Mouse (Mus musculus): ENCODE measurements at regions not wholly inside any gene's neighbourhood (a gene's known extent, or its start where the extent isn't known, plus 50 kb on each side); places are given as distances from the start of the nearest gene placed in this dataset.

DNA sequence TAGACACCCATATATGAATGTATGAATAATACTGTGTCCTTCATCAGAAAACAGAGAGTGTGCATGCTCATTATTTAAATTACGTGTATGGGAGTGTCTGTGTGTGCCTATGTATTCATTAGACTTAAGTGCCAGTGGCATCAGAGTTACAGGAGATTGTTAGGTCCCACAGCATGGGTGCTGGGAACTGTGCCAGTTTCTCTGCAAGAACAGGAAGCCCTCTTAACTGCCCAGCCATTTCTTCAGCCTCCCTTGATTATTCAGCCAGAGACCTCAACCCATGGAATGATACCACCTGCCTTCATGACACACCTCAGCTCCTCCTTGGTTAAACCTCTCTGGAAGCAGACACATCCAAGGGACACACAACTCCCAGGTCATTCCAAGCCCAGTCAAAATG, 243.8 kb downstream of the Cd47 start:
- no peaks in the 10 kb centered on the region for H3K27me3 ChIP-seq (ENCODE audit: insufficient read depth, low read length)
- 58% methylated on average over 1 of the region's 1 CpGs for WGBS
- DNase-seq (ENCODE audit: low spot score) (no peak), ATAC-seq (no peak)
- H3K27ac ChIP-seq: no peak overlapping the region
- H3K4me1 ChIP-seq (ENCODE audit: insufficient read depth, low read length): no peaks in the 10 kb centered on the region
- no peaks in the 10 kb centered on the region for H3K9me3 ChIP-seq (ENCODE audit: low read length)
- H3K9ac ChIP-seq (replicated peaks; ENCODE audit: low read length): no peak overlapping the region
- TF ChIP-seq CTCF (IDR thresholded peaks at IDR 0.05; ENCODE audit: low read depth): no peak
- H3K36me3 ChIP-seq (ENCODE audit: insufficient read depth, low read length): no peaks in the 10 kb centered on the region
- H3K4me2 ChIP-seq (ENCODE audit: low read depth, low read length): no peak overlapping the region
- H3K4me3 ChIP-seq (ENCODE audit: low read length): no peak overlapping the region

DNA sequence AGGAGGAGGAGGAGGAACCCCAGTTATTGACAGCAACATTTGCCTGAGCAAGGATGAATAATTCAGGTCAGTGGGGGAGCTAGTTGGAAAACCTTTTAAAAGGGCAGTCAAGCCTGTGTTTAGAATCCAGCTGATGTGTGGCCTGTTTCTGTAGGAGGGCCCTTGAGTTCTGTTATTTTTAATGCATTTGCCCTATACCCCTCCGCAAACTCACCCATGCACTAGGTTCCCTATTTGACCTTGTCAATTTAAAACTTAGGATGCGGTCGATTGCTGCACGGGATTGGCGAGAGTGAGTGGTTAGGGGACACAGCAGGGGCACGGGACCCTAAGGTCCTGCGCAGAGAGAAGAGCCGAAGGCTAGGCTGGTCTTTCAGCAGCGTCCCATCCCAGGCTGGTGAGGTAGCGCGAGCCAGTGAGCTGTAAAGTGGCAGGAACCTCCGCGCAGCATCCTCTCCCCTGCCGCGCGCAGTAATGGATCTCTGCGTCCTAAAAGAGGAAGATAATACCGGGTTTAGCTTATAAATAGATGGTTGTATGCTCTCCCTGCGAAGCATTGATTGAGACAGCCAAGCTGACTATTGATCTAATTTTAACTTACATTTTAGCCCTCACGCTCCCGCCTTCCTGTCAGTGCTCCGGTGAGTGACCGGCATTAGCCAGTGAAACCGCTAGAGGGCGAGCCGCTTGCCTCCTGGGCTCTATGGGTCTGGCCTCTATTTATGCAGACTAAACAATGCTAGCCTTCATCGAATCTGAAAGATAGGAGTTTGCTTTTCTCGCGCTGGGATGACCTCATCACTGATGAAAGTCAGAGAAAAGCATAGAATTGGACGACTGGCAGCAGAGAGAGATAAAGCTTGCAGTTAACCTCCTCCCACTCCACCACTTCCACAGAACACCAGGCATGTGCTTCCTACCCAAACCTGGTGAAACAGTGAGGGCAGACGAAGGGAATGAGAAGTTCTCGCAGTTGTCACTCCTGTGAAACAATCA, 245.5 kb downstream of the Cd47 start:
- 0 out of 2 replicates have a peak overlapping the region, but pooled peaks have one; percentile 4 for H3K9ac ChIP-seq (replicated peaks; ENCODE audit: low read length)
- ATAC-seq: peak; percentile 95
- peak overlapping the region; percentile 59 for H3K4me2 ChIP-seq (ENCODE audit: low read depth, low read length)
- DNase-seq (ENCODE audit: low spot score): peak; percentile 86
- peak; percentile 80 for TF ChIP-seq CTCF (IDR thresholded peaks at IDR 0.05; ENCODE audit: low read depth)
- H3K27me3 ChIP-seq (ENCODE audit: insufficient read depth, low read length): no peaks in the 10 kb centered on the region
- H3K4me1 ChIP-seq (ENCODE audit: insufficient read depth, low read length): no peaks in the 10 kb centered on the region
- no peaks in the 10 kb centered on the region for H3K9me3 ChIP-seq (ENCODE audit: low read length)
- peak overlapping the region; percentile 37 for H3K4me3 ChIP-seq (ENCODE audit: low read length)
- H3K36me3 ChIP-seq (ENCODE audit: insufficient read depth, low read length): no peaks in the 10 kb centered on the region
- WGBS: 8% methylated on average over 32 of the region's 32 CpGs
- no peak overlapping the region for H3K27ac ChIP-seq

DNA sequence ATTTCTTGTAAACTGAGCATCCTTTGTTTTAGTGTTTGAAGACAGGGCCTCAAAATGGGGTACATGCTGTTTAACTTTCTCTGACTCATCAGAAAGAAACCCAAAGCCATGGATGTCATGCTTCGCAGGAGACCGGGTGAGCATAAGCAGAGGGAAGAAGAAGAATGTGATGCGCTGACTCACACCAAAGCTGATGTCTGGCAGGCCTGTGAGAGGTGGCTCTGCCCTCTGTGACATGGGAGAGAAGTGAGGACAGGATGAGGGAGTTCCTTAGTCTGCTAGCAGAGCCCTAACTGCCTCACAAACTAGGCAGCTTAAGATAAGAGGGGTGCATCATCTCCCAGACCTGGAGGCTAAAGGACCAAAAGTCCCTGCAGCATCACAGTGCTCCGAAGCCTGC, 263.2 kb downstream of the Cd47 start:
- H3K9ac ChIP-seq (replicated peaks; ENCODE audit: low read length): no peak overlapping the region
- H3K4me1 ChIP-seq (ENCODE audit: insufficient read depth, low read length): no peaks in the 10 kb centered on the region
- no peak for TF ChIP-seq CTCF (IDR thresholded peaks at IDR 0.05; ENCODE audit: low read depth)
- H3K4me3 ChIP-seq (ENCODE audit: low read length): no peak overlapping the region
- ATAC-seq (no peak), DNase-seq (ENCODE audit: low spot score) (no peak)
- WGBS: 87% methylated on average over 4 of the region's 4 CpGs
- no peak overlapping the region for H3K27ac ChIP-seq
- H3K36me3 ChIP-seq (ENCODE audit: insufficient read depth, low read length): no peaks in the 10 kb centered on the region
- H3K9me3 ChIP-seq (ENCODE audit: low read length): no peaks in the 10 kb centered on the region
- H3K4me2 ChIP-seq (ENCODE audit: low read depth, low read length): no peak overlapping the region
- no peaks in the 10 kb centered on the region for H3K27me3 ChIP-seq (ENCODE audit: insufficient read depth, low read length)

GRCm38 (mm10) chr16:50065336-50066082, 265.2 kb downstream of the Cd47 start:
- Histone ChIP-seq H3K4me1 (ENCODE audit: insufficient read depth, low read length) (no peaks in the 10 kb centered on the region), H3K9me3 (ENCODE audit: low read length) (no peaks in the 10 kb centered on the region), H3K9ac (replicated peaks; ENCODE audit: low read length) (no peak overlapping the region), H3K4me2 (ENCODE audit: low read depth, low read length) (no peak overlapping the region), H3K27ac (no peak overlapping the region), H3K4me3 (ENCODE audit: low read length) (no peak overlapping the region), H3K27me3 (ENCODE audit: insufficient read depth, low read length) (no peaks in the 10 kb centered on the region), H3K36me3 (ENCODE audit: insufficient read depth, low read length) (no peaks in the 10 kb centered on the region)
- ATAC-seq (no peak), DNase-seq (ENCODE audit: low spot score) (no peak)
- no peak for TF ChIP-seq CTCF (IDR thresholded peaks at IDR 0.05; ENCODE audit: low read depth)
- WGBS: 71% methylated on average over 5 of the region's 5 CpGs

DNA sequence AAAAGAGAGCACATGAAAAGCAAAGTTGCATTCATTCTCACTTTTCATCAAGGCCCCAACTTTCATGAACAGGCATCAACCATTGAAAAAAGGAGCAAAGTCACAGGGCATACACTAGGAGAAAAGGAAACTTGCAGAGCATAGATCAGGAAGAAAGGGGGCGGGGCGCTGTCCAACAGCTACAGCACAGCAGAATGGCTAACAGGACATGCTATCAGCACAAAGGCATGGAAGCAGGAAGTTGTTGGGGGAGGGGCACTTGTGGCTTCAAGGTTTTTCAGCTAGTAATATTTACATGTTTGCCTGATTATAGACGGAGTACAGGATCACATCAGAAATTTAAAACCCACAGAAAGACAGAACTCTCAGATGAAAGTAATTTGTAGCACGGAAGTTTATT, 268.7 kb downstream of the Cd47 start:
- WGBS: 87% methylated on average over 4 of the region's 4 CpGs
- Histone ChIP-seq H3K27me3 (ENCODE audit: insufficient read depth, low read length) (no peaks in the 10 kb centered on the region), H3K9ac (replicated peaks; ENCODE audit: low read length) (no peak overlapping the region), H3K4me3 (ENCODE audit: low read length) (no peak overlapping the region), H3K36me3 (ENCODE audit: insufficient read depth, low read length) (no peaks in the 10 kb centered on the region), H3K27ac (no peak overlapping the region), H3K4me2 (ENCODE audit: low read depth, low read length) (no peak overlapping the region), H3K4me1 (ENCODE audit: insufficient read depth, low read length) (0 out of 2 replicates have a peak, but pooled peaks cover 5% of the 10 kb centered on the region), H3K9me3 (ENCODE audit: low read length) (no peaks in the 10 kb centered on the region)
- DNase-seq (ENCODE audit: low spot score) (no peak), ATAC-seq (no peak)
- no peak for TF ChIP-seq CTCF (IDR thresholded peaks at IDR 0.05; ENCODE audit: low read depth)

GRCm38 (mm10) chr16:50070728-50071127, 270.4 kb downstream of the Cd47 start:
- Histone ChIP-seq H3K9me3 (ENCODE audit: low read length) (no peaks in the 10 kb centered on the region), H3K27me3 (ENCODE audit: insufficient read depth, low read length) (no peaks in the 10 kb centered on the region), H3K4me3 (ENCODE audit: low read length) (no peak overlapping the region), H3K4me2 (ENCODE audit: low read depth, low read length) (no peak overlapping the region), H3K4me1 (ENCODE audit: insufficient read depth, low read length) (0 out of 2 replicates have a peak, but pooled peaks cover 5% of the 10 kb centered on the region), H3K27ac (no peak overlapping the region), H3K9ac (replicated peaks; ENCODE audit: low read length) (no peak overlapping the region), H3K36me3 (ENCODE audit: insufficient read depth, low read length) (no peaks in the 10 kb centered on the region)
- ATAC-seq (no peak), DNase-seq (ENCODE audit: low spot score) (no peak)
- WGBS: 72% methylated on average over 4 of the region's 4 CpGs
- TF ChIP-seq CTCF (IDR thresholded peaks at IDR 0.05; ENCODE audit: low read depth): no peak

Measured in hindbrain, postnatal 0 days (tissue).